Mouse (Mus musculus): ENCODE results near the gene Cwc27.
A peak's percentile ranks its signal among the peaks of the same experiment; 100 is the strongest.

The Cwc27 gene

GRCm38 (mm10) chr13:104611296-104611695, 205.6 kb downstream of the Cwc27 start:
- DNase-seq (ENCODE audit: low read depth): no peak

DNA sequence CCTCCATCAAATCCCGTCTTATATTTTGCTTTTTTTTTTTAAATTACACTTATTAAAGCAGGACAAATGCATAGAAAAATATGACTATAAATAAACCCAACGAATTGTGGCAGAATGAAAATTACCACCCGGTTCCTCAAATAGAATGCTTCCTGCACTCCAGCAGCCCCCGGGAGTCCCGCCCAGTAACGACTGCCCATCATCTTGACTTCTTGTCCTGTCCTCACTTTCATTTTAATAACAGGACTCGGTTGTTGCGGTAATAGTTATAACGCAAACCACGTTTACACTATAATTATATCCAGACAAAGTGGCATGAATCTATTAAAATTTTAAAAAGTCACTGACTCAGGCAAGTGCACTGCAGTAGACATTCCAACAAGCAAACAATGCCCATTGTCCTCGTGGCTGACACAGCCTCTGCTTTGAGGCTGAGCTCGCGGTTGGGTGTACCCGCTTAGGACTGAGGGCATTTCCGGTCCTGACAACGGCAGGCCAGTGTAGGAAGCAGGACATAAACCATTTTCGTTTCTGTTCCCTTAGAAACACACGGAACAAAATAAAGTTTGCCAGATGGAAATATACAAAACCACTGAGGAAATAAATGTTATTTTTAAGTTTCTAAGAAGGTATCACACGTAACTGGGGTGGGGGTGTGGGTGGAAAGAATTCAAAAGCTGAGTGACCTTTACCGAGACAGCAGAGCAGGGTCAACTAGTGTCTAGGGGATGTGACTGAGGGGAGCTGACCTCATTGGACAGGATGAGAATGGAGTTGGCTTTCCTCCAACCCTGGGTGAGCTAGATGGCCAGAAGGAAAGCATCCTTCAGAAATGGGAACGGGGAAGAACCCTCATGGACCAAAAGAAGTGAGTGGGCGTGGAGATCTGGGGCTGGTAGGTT, 206.5 kb downstream of the Cwc27 start:
- DNase-seq (ENCODE audit: low read depth): peak; percentile 54

GRCm38 (mm10) chr13:104608516-104608915, 208.4 kb downstream of the Cwc27 start:
- DNase-seq (ENCODE audit: low read depth): no peak

DNA sequence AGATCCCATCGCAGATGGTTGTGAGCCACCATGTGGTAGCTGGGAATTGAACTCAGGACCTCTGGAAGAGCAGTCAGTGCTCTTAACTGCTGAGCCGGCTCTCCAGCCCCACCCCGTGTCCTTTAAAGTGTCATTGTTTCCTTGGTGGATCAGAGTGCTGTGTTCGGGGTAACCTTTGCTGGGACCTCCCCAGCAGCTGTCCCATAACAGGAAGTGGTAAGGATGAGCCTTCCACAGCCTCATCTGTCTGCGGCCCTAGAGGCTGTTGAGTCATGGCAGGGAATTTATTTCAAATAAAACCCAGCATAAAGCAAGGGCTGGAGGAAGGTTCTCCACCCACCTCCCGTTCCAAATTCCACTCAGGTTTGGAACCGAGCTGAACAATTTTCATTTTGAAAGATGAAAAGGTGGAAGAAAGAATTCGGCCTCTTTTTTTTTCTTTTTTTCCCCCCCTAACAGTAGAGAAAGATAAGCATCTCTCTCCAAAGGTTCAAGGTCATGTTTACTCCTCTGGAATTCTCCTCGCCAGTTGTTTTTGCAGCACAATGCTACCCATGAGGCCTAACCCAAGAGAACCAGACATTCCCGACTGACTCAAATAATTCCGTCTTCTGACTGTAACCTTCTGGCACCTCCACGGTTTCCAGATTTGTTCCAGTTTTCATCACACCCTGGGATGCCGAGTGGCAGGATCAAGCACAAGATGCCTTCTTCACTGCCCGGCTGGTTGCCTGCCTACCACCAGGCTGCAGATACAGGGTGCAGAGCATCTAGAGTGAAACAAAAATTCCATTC, 210.0 kb downstream of the Cwc27 start:
- DNase-seq (ENCODE audit: low read depth): no peak

GRCm38 (mm10) chr13:104605111-104605510, 211.8 kb downstream of the Cwc27 start:
- DNase-seq (ENCODE audit: low read depth): no peak

DNA sequence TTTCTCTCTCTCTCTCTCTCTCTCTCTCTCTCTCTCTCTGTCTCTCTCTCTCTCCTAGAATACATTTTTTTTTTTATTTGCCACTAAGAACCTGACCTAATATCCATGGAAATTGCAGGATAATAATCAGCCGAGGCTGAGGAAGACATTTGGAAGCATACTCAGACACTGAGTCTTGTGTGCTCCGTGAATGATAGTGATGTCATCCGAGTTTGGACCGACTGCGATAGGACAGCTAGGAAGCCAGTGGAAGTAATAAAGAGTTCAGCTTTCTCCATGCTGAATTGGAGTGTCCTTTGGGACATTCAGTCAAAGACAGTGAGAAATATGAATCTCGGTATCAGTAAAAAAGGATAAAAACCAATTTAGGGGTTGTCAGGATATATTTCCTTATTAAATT, 214.7 kb downstream of the Cwc27 start:
- DNase-seq (ENCODE audit: low read depth): no peak

DNA sequence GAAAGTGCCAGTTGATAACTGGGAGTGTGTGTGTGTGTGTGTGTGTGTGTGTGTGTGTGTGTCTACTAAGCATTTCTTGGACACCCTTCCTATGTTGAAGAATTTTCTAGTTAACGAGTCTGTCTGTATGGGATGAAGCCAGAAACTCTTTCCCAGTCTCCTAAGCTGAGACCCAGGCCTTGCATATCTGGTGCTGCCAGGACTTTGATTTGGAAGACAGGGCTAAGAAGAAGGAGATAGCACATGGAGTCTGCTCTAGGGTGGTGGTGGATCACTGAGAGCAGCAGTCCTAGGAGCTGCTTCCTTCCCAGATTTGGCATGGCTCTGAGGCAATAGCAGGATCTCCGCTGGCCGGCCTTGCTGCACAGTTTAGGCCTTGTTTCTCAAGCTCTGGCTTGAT, 215.2 kb downstream of the Cwc27 start:
- no peak for DNase-seq (ENCODE audit: low read depth)

- no peak for DNase-seq (ENCODE audit: low read depth)
Observed at GRCm38 (mm10) chr13:104596199-104596598, 220.7 kb downstream of the Cwc27 start.

- no peak for DNase-seq (ENCODE audit: low read depth)
Observed at GRCm38 (mm10) chr13:104594820-104595351, 222.1 kb downstream of the Cwc27 start.

GRCm38 (mm10) chr13:104590931-104591330, 226.0 kb downstream of the Cwc27 start:
- DNase-seq (ENCODE audit: low read depth): no peak

DNA sequence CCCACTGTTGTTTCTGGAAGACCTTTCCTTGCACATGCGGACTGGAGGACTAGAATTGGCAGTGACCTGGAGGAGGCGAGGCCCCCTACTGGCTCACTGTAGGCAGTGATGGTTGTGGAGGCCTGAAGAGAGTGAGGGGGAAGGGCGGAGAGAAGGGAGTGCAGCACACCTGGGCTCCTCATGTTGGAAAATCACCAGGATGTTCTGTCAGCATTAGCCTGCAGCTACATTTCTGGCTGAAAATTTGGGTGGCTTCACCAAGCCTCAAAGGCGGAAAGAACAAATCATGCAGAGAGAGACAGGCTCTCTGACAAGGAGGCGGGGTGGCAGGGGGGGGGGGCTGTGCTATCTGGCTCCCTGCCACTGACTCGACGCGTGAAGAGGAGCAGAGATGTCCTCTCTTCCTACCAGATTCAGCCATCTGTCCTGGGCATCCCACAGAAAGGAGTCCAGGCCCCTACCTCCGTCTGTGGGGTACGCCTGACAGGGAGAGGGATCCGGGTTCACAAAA, 226.8 kb downstream of the Cwc27 start:
- no peak for DNase-seq (ENCODE audit: low read depth)

GRCm38 (mm10) chr13:104588383-104588782, 228.6 kb downstream of the Cwc27 start:
- peak; percentile 67 for DNase-seq (ENCODE audit: low read depth)

Measured in NIH3T3 (cell line).